Mouse (Mus musculus) liver, embryonic 14.5 days (tissue): ENCODE measurements around the gene Fap. TPM values are rescaled to one million over a fixed set of nuclear protein-coding genes. Genes with fewer than 3 reads are reported as not detected.

ENCODE experiments used
- ATAC-seq: fragments of 200-750 bp; cut with Nextera tagmentation; 2 replicates; pipeline ENCODE4 v1.8.0; 2017; ENCODE audit warnings: moderate number of reproducible peaks, mild to moderate bottlenecking, moderate library complexity; ENCODE audit not compliant: insufficient read depth
- DNase-seq, 3 experiments: peaks; one replicate each; pipeline ENCODE4 v3.0.0-alpha.2; 2012 to 2013; ENCODE audit warnings: low read depth in 3 of 3, low spot score in 3 of 3
- H3K27ac ChIP-seq: fragments of 300-500 bp; sonication (generic); 2 replicates; pipeline ENCODE4 v1.5.1; 2014; ENCODE audit warnings: moderate library complexity, mild to moderate bottlenecking, control low read depth, inconsistent platforms
- H3K27me3 ChIP-seq: fragments of 300-500 bp; sonication (generic); 2 replicates; pipeline ENCODE4 v1.6.1; 2014; ENCODE audit warnings: mild to moderate bottlenecking, low read length, moderate library complexity; ENCODE audit not compliant: control insufficient read depth, insufficient read depth
- H3K36me3 ChIP-seq: fragments of 300-500 bp; sonication (generic); replicated peaks from 2 replicates; pipeline ENCODE4 v1.6.1; 2014; ENCODE audit warnings: low read depth; ENCODE audit not compliant: control insufficient read depth, insufficient read depth
- H3K4me1 ChIP-seq, 2 experiments: fragments of 200-500 bp in 1 of 2; fragments of 300-500 bp in 1 of 2; sonication (generic) in 1 of 2; replicated peaks; 2 replicates each; pipeline ENCODE4 v1.6.1; 2012 to 2014; ENCODE audit warnings: antibody characterized with exemption in 1 of 2, inconsistent platforms in 1 of 2, low read length in 1 of 2; ENCODE audit not compliant: control insufficient read depth in 2 of 2, insufficient read depth in 2 of 2
- H3K4me2 ChIP-seq: fragments of 300-500 bp; sonication (generic); 2 replicates; pipeline ENCODE4 v1.6.1; 2014; ENCODE audit warnings: low read depth, mild to moderate bottlenecking, control low read depth, moderate library complexity
- H3K4me3 ChIP-seq, 2 experiments: fragments of 200-500 bp in 1 of 2; fragments of 300-500 bp in 1 of 2; sonication (generic) in 1 of 2; 2 replicates each; pipeline ENCODE4 v1.5.1; 2012 to 2014; ENCODE audit warnings: low read depth in 2 of 2, low read length in 2 of 2, mild to moderate bottlenecking in 2 of 2, control low read depth in 1 of 2, inconsistent platforms in 1 of 2, moderate library complexity in 1 of 2; ENCODE audit not compliant: insufficient read depth in 1 of 2
- H3K9ac ChIP-seq: fragments of 300-500 bp; sonication (generic); replicated peaks from 2 replicates; pipeline ENCODE4 v1.6.1; 2014; ENCODE audit warnings: mild to moderate bottlenecking, control low read depth, moderate library complexity
- H3K9me3 ChIP-seq: fragments of 300-500 bp; sonication (generic); 2 replicates; pipeline ENCODE4 v1.6.1; 2016; ENCODE audit warnings: low read length, mixed read lengths; ENCODE audit not compliant: control insufficient read depth
- CTCF ChIP-seq: IDR thresholded peaks from 2 replicates; pipeline ENCODE4 v1.5.1; 2016; ENCODE audit warnings: antibody characterized with exemption, low read depth, control low read depth
- EP300 ChIP-seq: IDR thresholded peaks from 2 replicates; pipeline ENCODE4 v1.6.1; 2016; ENCODE audit warnings: antibody characterized with exemption, low read depth
- WGBS: fragments of 180-500 bp; shearing (Covaris S2); extraction: QIAGEN DNeasy Blood & Tissue Kit; methylation state at CpG from one replicate; pipeline ENCODE4 v1.1.7; 2014; ENCODE audit not compliant: insufficient replicate concordance; 5-methylcytosine and 5-hydroxymethylcytosine counted together
- polyA plus RNA-seq, 2 experiments: library from polyadenylated mRNA; depleted of rRNA in 1 of 2; stranded (reverse) in 1 of 2; unstranded in 1 of 2; fragments of >200 nt; fragmentation: Nextera tagmentation in 1 of 2; extraction: Ambion mirVana in 1 of 2; gene quantifications; 2 replicates each; pipeline versions ENCODE4 v1.2.1 to v1.2.3; 2012 to 2014

The Fap gene
- polyA plus RNA-seq, 2 experiments, result 0.12 to 0.17 TPM

DNA sequence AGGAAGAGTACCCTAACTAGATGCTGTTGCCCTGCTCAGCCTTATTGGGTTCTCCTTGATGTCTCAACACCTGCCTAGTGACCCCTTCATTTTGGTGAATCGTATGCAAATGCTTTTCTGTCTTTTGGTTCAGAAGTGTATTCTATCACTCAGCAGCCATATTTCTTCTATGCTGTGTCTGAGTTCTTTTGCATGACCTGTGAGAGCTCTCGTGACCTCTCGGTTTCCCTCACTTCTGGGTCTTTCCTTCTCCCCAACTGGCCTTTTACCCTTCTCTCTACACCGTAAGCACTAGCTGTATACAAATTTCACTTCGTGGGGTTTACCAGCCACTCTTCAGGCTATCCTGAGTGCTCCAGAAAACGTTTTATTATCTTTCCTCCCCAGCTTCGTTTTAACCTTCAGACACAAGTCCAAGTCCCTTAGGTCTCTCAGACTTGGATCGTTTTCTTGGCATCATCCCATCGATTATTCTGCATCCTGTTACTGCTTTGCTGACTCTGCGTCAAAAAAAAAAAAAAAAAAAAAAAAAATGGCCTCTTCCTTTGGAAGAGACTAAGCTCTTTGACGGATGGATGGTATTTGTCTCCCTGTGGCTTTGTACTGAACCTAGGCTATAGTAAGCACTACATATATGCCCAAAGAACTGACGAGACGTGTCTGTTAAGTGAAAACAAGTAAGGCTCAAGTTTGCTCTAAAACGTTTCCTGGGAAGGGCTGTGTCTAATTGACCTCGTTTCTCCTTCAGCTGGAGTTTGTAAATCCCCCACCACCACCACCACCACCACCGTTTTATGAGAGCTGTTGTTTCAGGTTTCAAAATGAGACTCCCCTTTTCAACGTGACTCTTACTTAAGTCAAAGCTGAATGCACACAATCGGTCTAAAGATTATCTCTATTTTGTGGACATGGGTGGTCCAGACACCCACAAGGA is 114.4 kb downstream of the Fap start:
- no peak for DNase-seq
- H3K4me1 ChIP-seq, result no peaks in the 10 kb centered on the region
- H3K36me3 ChIP-seq, result no peaks in the 10 kb centered on the region
- no peaks in the 10 kb centered on the region for H3K27me3 ChIP-seq
- no peak overlapping the region for H3K4me2 ChIP-seq
- no peak overlapping the region for H3K27ac ChIP-seq
- H3K9ac ChIP-seq, result no peak overlapping the region
- no peaks in the 10 kb centered on the region for H3K9me3 ChIP-seq
- 43% methylated on average over 18 of the region's 18 CpGs for WGBS
- ATAC-seq, result no peak
- H3K4me3 ChIP-seq, result no peak overlapping the region
- TF ChIP-seq EP300 (no peak), CTCF (no peak)

DNA sequence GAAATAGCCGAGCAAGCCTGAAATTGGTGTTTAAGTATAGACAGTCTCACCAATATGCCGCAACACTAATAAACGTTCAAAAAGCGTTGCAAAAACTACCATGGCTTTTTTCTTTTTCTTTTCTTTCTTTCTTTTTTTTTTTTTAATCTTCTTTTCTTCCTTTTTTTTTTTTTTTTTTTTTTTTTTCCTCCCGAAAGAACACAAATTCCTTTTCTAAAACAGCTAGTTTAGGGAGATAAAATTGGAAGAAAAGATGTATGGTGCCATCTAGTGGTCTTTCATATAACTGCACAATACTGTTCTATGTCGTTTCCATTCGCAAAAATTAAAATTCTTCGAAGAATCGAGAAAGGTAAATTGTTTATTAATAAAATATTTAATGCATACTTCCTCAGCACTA is 115.8 kb downstream of the Fap start:
- DNase-seq (peak in 1 of 3 experiments; percentile 9), ATAC-seq (no peak)
- WGBS, result 30% methylated on average over 9 of the region's 9 CpGs
- Histone ChIP-seq H3K4me1 (no peaks in the 10 kb centered on the region), H3K36me3 (no peaks in the 10 kb centered on the region), H3K27ac (no peak overlapping the region), H3K4me2 (no peak overlapping the region), H3K9me3 (no peaks in the 10 kb centered on the region), H3K9ac (no peak overlapping the region), H3K27me3 (no peaks in the 10 kb centered on the region), H3K4me3 (no peak overlapping the region)
- TF ChIP-seq EP300 (no peak), CTCF (peak; percentile 43; the same call in 1 of the 2 replicates)

DNA sequence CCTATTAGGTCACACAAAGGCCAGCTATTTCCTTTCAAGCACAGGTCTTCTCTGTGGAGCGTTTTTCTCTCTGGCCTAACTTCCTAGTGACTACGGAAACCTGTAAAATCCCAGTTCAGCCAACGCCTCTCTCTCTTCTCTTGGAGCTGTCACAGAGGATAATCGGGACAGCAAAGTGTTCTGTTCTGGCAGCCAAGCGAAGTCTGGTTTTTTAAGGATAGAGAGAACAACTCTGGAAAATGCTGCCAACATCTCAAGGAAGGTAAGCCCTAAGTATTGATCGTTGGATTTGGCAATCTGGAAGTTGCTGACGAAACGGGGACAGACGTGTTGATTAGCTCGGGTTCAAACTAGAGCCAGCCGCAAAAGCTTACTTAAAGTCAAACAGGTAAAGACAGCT is 118.9 kb downstream of the Fap start:
- ATAC-seq, result no peak

DNA sequence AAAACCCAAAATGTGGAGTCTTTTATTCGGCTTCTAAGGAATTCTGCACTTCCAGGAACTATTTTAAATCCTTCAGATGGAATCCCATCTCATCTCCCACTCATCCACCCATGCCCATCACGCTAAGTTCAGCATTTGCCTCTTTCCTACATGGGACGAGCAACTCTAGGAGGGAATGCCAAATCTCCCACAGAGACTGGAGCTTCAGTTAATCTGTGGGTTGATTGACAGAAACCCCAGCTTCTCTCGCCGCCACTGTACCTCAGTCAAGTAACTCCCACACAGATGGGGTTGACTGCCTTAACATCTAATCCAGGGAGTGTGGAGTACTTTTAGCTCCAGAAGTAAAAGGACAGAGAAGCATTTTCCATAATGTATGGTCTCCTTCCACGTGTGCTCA is 119.8 kb downstream of the Fap start:
- Histone ChIP-seq H3K4me2 (no peak overlapping the region), H3K9me3 (no peaks in the 10 kb centered on the region), H3K27me3 (no peaks in the 10 kb centered on the region), H3K9ac (no peak overlapping the region), H3K27ac (no peak overlapping the region), H3K4me1 (no peaks in the 10 kb centered on the region), H3K4me3 (no peak overlapping the region), H3K36me3 (no peaks in the 10 kb centered on the region)
- DNase-seq (no peak), ATAC-seq (no peak)
- no peak for TF ChIP-seq CTCF
- no peak for TF ChIP-seq EP300
- 61% methylated on average over 6 of the region's 6 CpGs for WGBS

More for the DNA sequence above, 118.9 kb downstream of the Fap start:
- Histone ChIP-seq H3K9me3 (no peaks in the 10 kb centered on the region), H3K4me3 (no peak overlapping the region), H3K27me3 (no peaks in the 10 kb centered on the region), H3K27ac (no peak overlapping the region), H3K36me3 (no peaks in the 10 kb centered on the region), H3K9ac (no peak overlapping the region), H3K4me2 (no peak overlapping the region), H3K4me1 (no peaks in the 10 kb centered on the region)
- TF ChIP-seq EP300, result no peak
- TF ChIP-seq CTCF, result no peak
- WGBS, result 70% methylated on average over 11 of the region's 11 CpGs
- no peak for DNase-seq

Other genes starting within 250 kb of the Fap start
- gene Dpp4, start 161.8 kb downstream of the Fap start, polyA plus RNA-seq (2012; rRNA removed), result 1.7 and 2.3 TPM in 2 replicates
- gene Dpp4, start 161.8 kb downstream of the Fap start, polyA plus RNA-seq (2014; fragmentation: Nextera tagmentation; extraction: Ambion mirVana), result 4.4 and 5.3 TPM in 2 replicates
- 0.03 TPM in 1 of 2 replicates, not detected in the other for gene Gcg, start 90.4 kb downstream of the Fap start, polyA plus RNA-seq (2012; rRNA removed)
- gene Gcg, start 90.4 kb downstream of the Fap start, polyA plus RNA-seq (2014; fragmentation: Nextera tagmentation; extraction: Ambion mirVana), result 0.15 TPM in 1 of 2 replicates, not detected in the other
- gene Ifih1, start 72.2 kb upstream of the Fap start, polyA plus RNA-seq (2012; rRNA removed), result 0.83 and 1.5 TPM in 2 replicates
- gene Ifih1, start 72.2 kb upstream of the Fap start, polyA plus RNA-seq (2014; fragmentation: Nextera tagmentation; extraction: Ambion mirVana), result 2.9 and 4.0 TPM in 2 replicates
- gene Gca, start 90.2 kb upstream of the Fap start, polyA plus RNA-seq (2012; rRNA removed), result 1.8 and 2.8 TPM in 2 replicates
- gene Gca, start 90.2 kb upstream of the Fap start, polyA plus RNA-seq (2014; fragmentation: Nextera tagmentation; extraction: Ambion mirVana), result 1.9 and 2.1 TPM in 2 replicates